Mouse (Mus musculus) A20 (cell line): ENCODE results near the gene Prkce.

Experiments used
- DNase-seq: peaks from one replicate; pipeline ENCODE4 v3.0.0-alpha.2; 2011; ENCODE audit warnings: low read depth, low spot score

Prkce gene

DNA sequence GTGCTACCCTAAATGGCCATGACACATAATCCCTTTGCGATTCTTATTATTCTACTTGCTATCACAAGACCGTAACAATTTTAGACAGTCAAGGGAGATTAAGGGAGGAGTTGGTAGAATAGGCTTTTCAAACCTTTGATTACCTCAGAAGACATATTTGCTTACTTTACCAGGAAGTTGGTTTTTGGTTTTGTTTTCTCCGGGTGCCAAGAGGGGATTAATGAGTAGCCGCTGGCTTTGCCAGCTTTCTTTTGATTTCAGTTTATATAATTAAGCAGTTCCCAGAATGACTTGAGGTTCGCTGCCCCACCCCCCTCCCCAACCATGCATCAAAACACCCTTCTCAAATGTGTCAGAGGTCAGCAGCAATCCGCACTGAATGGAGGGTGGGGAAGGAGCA is 384.4 kb downstream of the Prkce start:
- DNase-seq = no peak

- no peak for DNase-seq
Measured at GRCm38 (mm10) chr17:86559206-86559891, 391.8 kb downstream of the Prkce start.

- DNase-seq = no peak
Measured at GRCm38 (mm10) chr17:86560499-86560898, 392.9 kb downstream of the Prkce start.

- no peak for DNase-seq
Measured at GRCm38 (mm10) chr17:86570491-86570890, 402.9 kb downstream of the Prkce start.

DNA sequence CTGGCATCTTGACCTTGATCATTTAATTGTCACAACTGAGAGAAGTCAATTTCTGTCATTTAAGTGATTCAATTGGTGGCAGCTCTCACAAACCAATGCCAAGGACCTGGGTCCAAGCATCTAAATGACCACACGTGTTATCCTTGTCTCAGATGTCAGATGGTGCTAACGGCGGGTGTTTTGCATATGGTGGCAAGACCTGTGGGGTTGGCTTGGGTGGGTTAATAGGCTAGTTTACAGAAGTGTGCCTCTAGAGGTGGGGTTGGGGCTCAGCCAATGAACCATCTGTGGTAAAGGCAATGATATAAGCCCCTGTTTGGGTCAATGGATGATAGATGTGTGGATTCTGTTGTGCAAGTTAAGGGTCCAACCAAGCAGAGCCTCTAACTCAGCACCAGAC is 403.7 kb downstream of the Prkce start:
- no peak for DNase-seq

DNA sequence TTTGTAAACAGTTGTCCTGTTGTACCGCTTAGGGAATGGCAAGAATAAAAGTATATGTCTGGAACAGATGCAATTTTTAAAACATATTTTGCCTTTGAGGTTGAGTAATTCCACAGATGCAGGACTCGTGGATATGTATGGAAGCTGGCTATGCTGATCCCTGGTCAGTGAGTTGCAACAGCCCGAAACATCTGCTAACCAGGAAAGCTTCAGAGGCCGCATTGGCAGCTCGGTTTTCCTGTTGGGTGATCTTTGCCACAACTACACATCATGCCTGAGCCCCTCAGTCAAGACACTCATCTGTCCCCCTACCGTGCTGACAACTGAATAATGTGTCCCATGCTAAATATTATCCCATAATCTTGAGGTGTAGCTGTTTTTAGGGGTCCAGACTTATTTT is 404.6 kb downstream of the Prkce start:
- no peak for DNase-seq

GRCm38 (mm10) chr17:86572576-86572975 is 405.0 kb downstream of the Prkce start:
- no peak for DNase-seq

GRCm38 (mm10) chr17:86573596-86574248 is 406.1 kb downstream of the Prkce start:
- DNase-seq = no peak

GRCm38 (mm10) chr17:86580724-86581123 is 413.1 kb downstream of the Prkce start:
- no peak for DNase-seq

GRCm38 (mm10) chr17:86582341-86582740 is 414.8 kb downstream of the Prkce start:
- DNase-seq = no peak

DNA sequence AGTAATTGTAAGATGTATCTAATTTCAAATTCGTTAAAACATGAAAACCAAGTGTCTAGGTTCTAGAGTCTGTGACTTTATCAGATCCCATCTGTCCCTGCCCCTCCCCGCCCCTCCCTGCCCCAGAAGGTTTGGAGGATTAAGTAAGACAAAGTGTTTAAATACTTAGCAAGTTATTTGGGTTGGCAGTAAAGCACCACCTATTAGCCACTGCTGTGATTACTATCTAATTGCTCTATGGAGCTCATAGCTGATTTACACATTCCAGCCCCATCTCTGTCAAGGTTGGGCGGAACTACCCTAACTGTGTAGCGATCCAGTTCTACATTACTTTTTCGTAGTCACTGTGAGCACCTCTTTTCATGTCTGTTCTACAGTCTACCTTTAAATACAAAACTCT is 418.9 kb downstream of the Prkce start:
- DNase-seq = no peak

DNA sequence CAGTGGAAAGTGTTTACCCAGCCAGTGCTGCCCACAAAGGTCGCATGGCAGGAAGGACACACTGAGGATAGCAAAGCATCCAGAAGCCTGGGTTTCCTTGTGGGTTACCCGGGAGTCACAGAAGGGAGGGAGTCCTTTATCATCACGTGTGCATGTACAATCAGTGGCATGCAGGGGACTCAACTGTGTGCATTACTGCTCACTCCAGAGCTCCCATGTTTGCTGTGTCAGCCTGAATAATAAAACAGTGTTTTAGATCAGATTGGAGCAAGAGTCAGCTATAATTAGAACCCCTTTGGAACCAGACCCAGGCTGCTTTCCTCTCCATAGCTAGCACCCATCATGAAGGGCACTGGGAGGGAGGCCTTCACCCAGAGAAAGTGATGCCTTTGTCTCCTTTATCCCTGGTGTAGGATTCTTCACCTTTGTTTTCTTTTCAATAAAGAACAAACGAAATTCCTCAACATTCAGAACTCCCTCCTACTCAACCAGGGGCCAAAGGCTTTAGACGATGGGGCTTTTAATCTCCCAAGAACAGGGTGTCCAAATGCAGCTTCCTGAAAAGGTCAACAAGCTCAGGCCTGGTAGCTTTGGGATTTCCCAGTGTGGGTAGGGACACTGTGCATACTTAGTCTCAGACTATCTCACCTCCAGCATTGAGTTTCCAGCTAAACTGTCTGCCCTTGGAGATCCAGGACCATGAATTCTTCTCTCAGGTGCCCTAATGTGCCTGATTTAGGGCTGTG is 421.3 kb downstream of the Prkce start:
- no peak for DNase-seq

DNA sequence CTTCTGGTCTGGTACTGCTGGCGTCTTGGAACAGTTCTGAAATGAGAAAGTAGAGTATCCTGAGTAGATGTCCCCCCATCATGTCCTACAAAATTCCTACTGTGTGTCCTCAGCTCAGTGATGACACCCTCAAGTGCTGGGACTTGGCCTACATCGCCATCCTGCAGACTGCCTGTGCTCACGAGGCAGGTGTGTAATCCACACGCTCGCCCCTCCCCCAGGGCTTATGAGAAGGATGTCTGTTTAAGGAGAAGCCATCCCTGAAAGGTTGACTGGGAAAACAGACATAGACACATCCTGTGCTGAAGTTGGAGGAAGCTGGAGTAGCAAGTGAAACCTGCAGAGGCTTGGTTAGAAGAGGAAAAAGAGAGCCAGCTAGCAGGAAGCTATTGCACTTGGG is 422.1 kb downstream of the Prkce start:
- DNase-seq = no peak

DNA sequence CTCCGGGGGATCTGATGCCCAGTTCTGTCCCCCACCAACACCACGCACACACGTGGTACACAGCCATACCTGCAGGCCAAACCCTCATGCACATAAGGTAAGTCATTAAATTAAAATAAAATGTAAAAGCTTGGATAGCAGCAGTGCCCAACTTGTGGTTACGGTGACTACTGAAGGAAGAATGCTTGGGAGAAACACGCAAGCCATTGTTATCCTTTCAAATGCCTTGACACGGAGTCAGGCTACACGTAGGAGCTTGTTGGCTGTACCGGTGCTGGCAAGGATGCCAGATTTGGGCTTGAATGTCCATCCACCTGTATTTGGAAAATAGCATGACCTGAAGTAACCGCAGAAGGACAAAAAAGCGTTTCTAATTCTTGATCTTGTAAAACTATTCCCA is 423.7 kb downstream of the Prkce start:
- no peak for DNase-seq

DNA sequence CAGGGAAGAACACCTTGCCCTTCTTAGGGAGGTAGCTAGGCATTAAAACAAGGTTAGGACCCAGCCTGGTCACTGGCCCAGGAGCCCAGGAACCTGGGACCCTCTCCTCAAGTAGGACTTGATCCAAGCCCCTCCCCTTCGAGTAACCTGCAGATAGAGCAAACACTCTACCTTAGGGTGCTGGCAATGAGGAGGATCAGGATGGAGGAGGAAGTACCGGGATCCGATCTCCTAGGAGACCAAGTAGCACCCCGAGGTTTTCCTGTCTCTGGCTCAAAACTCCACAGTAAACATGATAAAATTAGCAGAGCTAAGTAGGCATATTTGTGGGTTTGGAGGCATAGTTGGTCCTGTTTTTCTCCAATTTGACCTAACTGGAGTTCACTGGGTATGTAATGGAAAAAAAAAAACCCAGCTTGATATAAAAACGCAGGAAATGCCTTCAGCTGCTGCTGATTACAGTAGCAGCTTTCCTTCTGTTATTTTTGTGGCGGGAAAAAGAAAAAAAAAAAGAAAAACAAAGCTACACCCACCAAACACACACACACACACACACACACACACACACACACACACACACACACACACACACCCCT is 425.5 kb downstream of the Prkce start:
- DNase-seq = no peak

DNA sequence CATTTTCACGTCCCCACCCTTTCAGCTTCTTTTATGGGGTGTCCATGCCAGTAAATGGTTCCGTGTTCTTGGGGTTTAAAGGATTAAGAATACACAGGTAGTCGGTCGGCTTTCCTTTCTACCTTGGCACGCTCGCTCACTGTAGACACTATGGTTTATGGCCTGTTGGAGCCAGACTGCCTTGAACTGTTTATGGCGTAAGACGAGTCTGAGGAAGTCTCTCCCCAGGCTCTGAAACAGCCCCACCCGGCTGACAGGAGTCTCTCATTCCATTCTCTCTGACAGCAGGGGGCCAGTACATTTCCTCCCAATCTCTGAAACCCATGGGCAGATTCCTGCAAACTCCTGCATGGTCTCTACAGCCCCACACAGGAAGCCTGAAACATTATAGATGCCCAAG is 427.9 kb downstream of the Prkce start:
- DNase-seq = no peak

DNA sequence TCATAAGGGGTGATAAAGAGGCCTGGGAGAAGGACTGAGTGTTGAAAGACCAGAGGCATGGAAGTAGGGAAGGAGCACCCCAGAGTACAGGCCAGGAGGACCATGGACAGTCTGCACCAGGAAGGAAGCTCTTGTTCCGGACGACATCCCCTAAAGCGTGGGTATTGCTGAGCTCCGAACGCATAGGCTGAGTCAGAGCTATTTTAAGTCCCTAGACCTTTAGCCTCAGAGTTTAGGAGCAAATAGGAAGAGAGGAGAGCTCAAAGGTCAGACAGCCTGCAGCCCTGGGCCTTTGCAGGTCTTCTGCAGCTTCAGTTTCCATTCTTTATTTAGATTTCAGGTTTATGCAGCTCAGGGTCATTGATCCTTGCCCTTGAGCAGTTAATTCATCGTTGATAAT is 433.5 kb downstream of the Prkce start:
- no peak for DNase-seq

GRCm38 (mm10) chr17:86601901-86602300 is 434.3 kb downstream of the Prkce start:
- no peak for DNase-seq

DNA sequence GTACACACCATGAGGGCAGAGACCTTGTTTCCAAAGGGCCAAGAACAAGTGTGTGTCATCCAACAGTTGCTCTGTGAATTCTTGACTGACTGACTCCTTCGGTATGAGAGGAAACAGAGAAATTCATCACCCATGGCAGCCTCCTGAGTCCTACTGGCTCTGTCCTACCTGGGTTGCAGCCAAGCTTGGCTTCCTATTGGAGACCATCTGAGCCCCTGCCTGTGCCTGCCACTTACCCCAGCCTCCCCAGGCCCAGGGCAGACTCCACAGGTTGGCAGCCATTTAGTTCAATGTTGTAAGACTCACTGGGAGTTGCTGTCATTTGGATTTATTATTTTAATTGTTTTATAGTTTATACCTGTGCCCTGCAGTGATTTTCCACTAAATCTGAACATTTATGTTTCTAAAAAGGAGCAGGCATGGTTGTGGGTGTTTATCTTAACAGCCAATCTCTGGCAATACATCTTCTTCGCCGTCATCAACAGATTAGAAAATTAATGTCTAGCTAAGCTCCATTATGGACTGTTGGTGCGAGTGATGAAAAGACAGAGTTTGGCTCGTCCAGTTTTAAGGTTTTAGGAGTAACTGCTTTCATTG is 436.4 kb downstream of the Prkce start:
- no peak for DNase-seq

GRCm38 (mm10) chr17:86607981-86608380 is 440.4 kb downstream of the Prkce start:
- no peak for DNase-seq

- no peak for DNase-seq
Measured at GRCm38 (mm10) chr17:86610271-86610969, 442.8 kb downstream of the Prkce start.
